Mouse (Mus musculus): ENCODE data around the gene Nkg7. TPM values are rescaled to one million over a fixed set of nuclear protein-coding genes. Genes with fewer than 3 reads are reported as not detected.
A peak's percentile ranks its signal among the peaks of the same experiment; 100 is the strongest.

Nkg7 gene
- polyA plus RNA-seq, 1 experiment from 2014 or later: 16.2 TPM

- Histone ChIP-seq H3K4me1 (ENCODE audit: insufficient read depth) (no peaks in the 10 kb centered on the region), H3K4me3 (ENCODE audit: low read depth, low read length) (no peak overlapping the region), H3K4me2 (ENCODE audit: low read depth, low read length) (no peak overlapping the region), H3K9ac (replicated peaks) (no peak overlapping the region), H3K9me3 (ENCODE audit: low read length) (no peaks in the 10 kb centered on the region; the same call in 1 of the 2 replicates), H3K27me3 (ENCODE audit: insufficient read depth, low read length) (no peaks in the 10 kb centered on the region), H3K27ac (ENCODE audit: low read depth) (no peak overlapping the region), H3K36me3 (replicated peaks; ENCODE audit: insufficient read depth, low read length) (no peaks in the 10 kb centered on the region)
- no peak for TF ChIP-seq CTCF (IDR thresholded peaks at IDR 0.05; ENCODE audit: low read depth)
- TF ChIP-seq EP300 (IDR thresholded peaks at IDR 0.05; ENCODE audit: low read depth): no peak
- no peak for ATAC-seq
- 41% methylated on average over 4 of the region's 4 CpGs for WGBS (ENCODE audit: insufficient replicate concordance)
- no peak for DNase-seq
Measured at GRCm38 (mm10) chr7:43429500-43429899, 7.4 kb upstream of the Nkg7 start.

GRCm38 (mm10) chr7:43432891-43433290 lies 4.0 kb upstream of the Nkg7 start:
- no peak for TF ChIP-seq CTCF (IDR thresholded peaks at IDR 0.05; ENCODE audit: low read depth)
- no peak for TF ChIP-seq EP300 (IDR thresholded peaks at IDR 0.05; ENCODE audit: low read depth)
- DNase-seq (no peak), ATAC-seq (no peak)
- H3K9me3 ChIP-seq (ENCODE audit: low read length): no peaks in the 10 kb centered on the region; the same call in 1 of the 2 replicates
- no peak overlapping the region for H3K9ac ChIP-seq (replicated peaks)
- no peak overlapping the region for H3K27ac ChIP-seq (ENCODE audit: low read depth)
- H3K4me1 ChIP-seq (ENCODE audit: insufficient read depth): no peaks in the 10 kb centered on the region
- H3K4me2 ChIP-seq (ENCODE audit: low read depth, low read length): no peak overlapping the region
- H3K27me3 ChIP-seq (ENCODE audit: insufficient read depth, low read length): no peaks in the 10 kb centered on the region
- no peak overlapping the region for H3K4me3 ChIP-seq (ENCODE audit: low read depth, low read length)
- 61% methylated on average over 4 of the region's 4 CpGs for WGBS (ENCODE audit: insufficient replicate concordance)
- H3K36me3 ChIP-seq (replicated peaks; ENCODE audit: insufficient read depth, low read length): no peaks in the 10 kb centered on the region

GRCm38 (mm10) chr7:43434676-43435075 lies 2.2 kb upstream of the Nkg7 start:
- ATAC-seq: no peak

GRCm38 (mm10) chr7:43438611-43439010 lies 1.7 kb downstream of the Nkg7 start:
- H3K4me3 ChIP-seq (ENCODE audit: low read depth, low read length): no peak overlapping the region
- 47% methylated on average over 4 of the region's 4 CpGs for WGBS (ENCODE audit: insufficient replicate concordance)
- H3K4me1 ChIP-seq (ENCODE audit: insufficient read depth): peaks cover 37% of the 10 kb centered on the region
- no peaks in the 10 kb centered on the region for H3K9me3 ChIP-seq (ENCODE audit: low read length)
- H3K27ac ChIP-seq (ENCODE audit: low read depth): no peak overlapping the region
- no peak for TF ChIP-seq EP300 (IDR thresholded peaks at IDR 0.05; ENCODE audit: low read depth)
- ATAC-seq: no peak
- H3K9ac ChIP-seq (replicated peaks): no peak overlapping the region
- H3K4me2 ChIP-seq (ENCODE audit: low read depth, low read length): no peak overlapping the region
- no peak for DNase-seq
- H3K36me3 ChIP-seq (replicated peaks; ENCODE audit: insufficient read depth, low read length): no peaks in the 10 kb centered on the region
- no peaks in the 10 kb centered on the region for H3K27me3 ChIP-seq (ENCODE audit: insufficient read depth, low read length)

More at GRCm38 (mm10) chr7:43434676-43435075, 2.2 kb upstream of the Nkg7 start:
- TF ChIP-seq CTCF (IDR thresholded peaks at IDR 0.05; ENCODE audit: low read depth) (no peak), EP300 (IDR thresholded peaks at IDR 0.05; ENCODE audit: low read depth) (no peak)
- no peak overlapping the region for H3K4me3 ChIP-seq (ENCODE audit: low read depth, low read length)
- no peak overlapping the region for H3K4me2 ChIP-seq (ENCODE audit: low read depth, low read length)
- peaks cover 3% of the 10 kb centered on the region; the same call in 1 of the 2 replicates for H3K4me1 ChIP-seq (ENCODE audit: insufficient read depth)
- H3K27me3 ChIP-seq (ENCODE audit: insufficient read depth, low read length): no peaks in the 10 kb centered on the region
- H3K9ac ChIP-seq (replicated peaks): no peak overlapping the region
- H3K27ac ChIP-seq (ENCODE audit: low read depth): no peak overlapping the region
- H3K9me3 ChIP-seq (ENCODE audit: low read length): no peaks in the 10 kb centered on the region; the same call in 1 of the 2 replicates
- no peak for DNase-seq
- 81% methylated on average over 5 of the region's 5 CpGs for WGBS (ENCODE audit: insufficient replicate concordance)
- no peaks in the 10 kb centered on the region for H3K36me3 ChIP-seq (replicated peaks; ENCODE audit: insufficient read depth, low read length)

- Histone ChIP-seq H3K27ac (ENCODE audit: low read depth) (peak within 1 kb of the TSS; percentile 18; the same call in 1 of the 2 replicates), H3K9ac (replicated peaks) (no peak within 1 kb of the TSS; the same call in 1 of the 2 replicates), H3K4me3 (ENCODE audit: low read depth, low read length) (no peak within 1 kb of the TSS), H3K9me3 (ENCODE audit: low read length) (no peaks in the 10 kb centered on the region), H3K4me1 (ENCODE audit: insufficient read depth) (peaks cover 47% of the 10 kb centered on the region), H3K36me3 (replicated peaks; ENCODE audit: insufficient read depth, low read length) (no peaks in the 10 kb centered on the region), H3K27me3 (ENCODE audit: insufficient read depth, low read length) (no peaks in the 10 kb centered on the region), H3K4me2 (ENCODE audit: low read depth, low read length) (peak within 1 kb of the TSS; percentile 26; the same call in 1 of the 2 replicates)
- ATAC-seq (no peak), DNase-seq (no peak)
- TF ChIP-seq EP300 (IDR thresholded peaks at IDR 0.05; ENCODE audit: low read depth): no peak
- WGBS (ENCODE audit: insufficient replicate concordance): 65% methylated on average over 6 of the region's 6 CpGs
Measured at GRCm38 (mm10) chr7:43440482-43440881, 3.6 kb downstream of the Nkg7 start, which contains the start of gene Cldnd2. Gene Cldnd2, plus strand, starts transcription at chr7:43440782.

- Histone ChIP-seq H3K27ac (ENCODE audit: low read depth) (peak overlapping the region; percentile 18; the same call in 1 of the 2 replicates), H3K4me3 (ENCODE audit: low read depth, low read length) (no peak overlapping the region), H3K9ac (replicated peaks) (no peak overlapping the region; the same call in 1 of the 2 replicates), H3K9me3 (ENCODE audit: low read length) (no peaks in the 10 kb centered on the region), H3K4me2 (ENCODE audit: low read depth, low read length) (peak overlapping the region; percentile 26; the same call in 1 of the 2 replicates), H3K27me3 (ENCODE audit: insufficient read depth, low read length) (no peaks in the 10 kb centered on the region), H3K4me1 (ENCODE audit: insufficient read depth) (peaks cover 52% of the 10 kb centered on the region), H3K36me3 (replicated peaks; ENCODE audit: insufficient read depth, low read length) (no peaks in the 10 kb centered on the region)
- DNase-seq (no peak), ATAC-seq (no peak)
- no peak for TF ChIP-seq EP300 (IDR thresholded peaks at IDR 0.05; ENCODE audit: low read depth)
- TF ChIP-seq CTCF (IDR thresholded peaks at IDR 0.05; ENCODE audit: low read depth): no peak
- WGBS (ENCODE audit: insufficient replicate concordance): 67% methylated on average over 3 of the region's 3 CpGs
Measured at GRCm38 (mm10) chr7:43441071-43441470, 4.2 kb downstream of the Nkg7 start.
